Mouse (Mus musculus) small intestine, adult 2 months (tissue): ENCODE measurements around the gene Creb3l4.

Source experiments
- CTCF ChIP-seq: fragments of 200-500 bp; IDR thresholded peaks from 2 replicates; pipeline ENCODE4 v1.5.1; 2012; ENCODE audit warnings: low read depth, mild to moderate bottlenecking, control low read depth, inconsistent platforms, low read length, moderate library complexity, mixed read lengths; ENCODE audit not compliant: insufficient replicate concordance, insufficient read length; ENCODE audit errors: extremely low read depth
- POLR2A ChIP-seq: fragments of 200-500 bp; IDR thresholded peaks from 2 replicates; pipeline ENCODE4 v1.6.1; 2012; ENCODE audit warnings: low read depth, mild to moderate bottlenecking, control low read depth, inconsistent platforms, low read length, moderate library complexity

DNA sequence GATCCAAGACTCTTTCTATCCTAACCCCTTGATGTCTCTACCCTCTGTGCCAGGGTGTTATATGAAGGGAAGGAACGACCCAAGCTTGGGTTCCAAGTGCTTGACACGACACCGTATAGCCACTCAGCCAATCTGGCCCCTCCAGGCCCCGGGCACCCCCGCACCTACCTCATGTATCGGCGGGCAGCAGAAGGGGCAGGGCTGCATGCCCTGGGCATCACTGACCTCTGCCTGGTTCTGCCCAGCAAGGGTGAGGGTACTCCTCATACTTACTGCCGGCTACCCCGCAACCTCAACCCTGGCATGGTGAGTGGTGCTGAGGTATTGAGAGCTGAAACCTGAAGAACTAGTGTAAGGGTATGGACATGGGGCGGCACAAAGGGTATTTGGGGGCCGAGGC, 24.9 kb upstream of the Creb3l4 start:
- TF ChIP-seq POLR2A: no peak
- no peak for TF ChIP-seq CTCF
